Mouse (Mus musculus) embryo, embryonic 11 days (tissue): Measurements from ENCODE around the gene Sox2.

Experiments used
- DNase-seq: peaks from one replicate; pipeline ENCODE4 v3.0.0-alpha.2; 2015

The Sox2 gene

DNA sequence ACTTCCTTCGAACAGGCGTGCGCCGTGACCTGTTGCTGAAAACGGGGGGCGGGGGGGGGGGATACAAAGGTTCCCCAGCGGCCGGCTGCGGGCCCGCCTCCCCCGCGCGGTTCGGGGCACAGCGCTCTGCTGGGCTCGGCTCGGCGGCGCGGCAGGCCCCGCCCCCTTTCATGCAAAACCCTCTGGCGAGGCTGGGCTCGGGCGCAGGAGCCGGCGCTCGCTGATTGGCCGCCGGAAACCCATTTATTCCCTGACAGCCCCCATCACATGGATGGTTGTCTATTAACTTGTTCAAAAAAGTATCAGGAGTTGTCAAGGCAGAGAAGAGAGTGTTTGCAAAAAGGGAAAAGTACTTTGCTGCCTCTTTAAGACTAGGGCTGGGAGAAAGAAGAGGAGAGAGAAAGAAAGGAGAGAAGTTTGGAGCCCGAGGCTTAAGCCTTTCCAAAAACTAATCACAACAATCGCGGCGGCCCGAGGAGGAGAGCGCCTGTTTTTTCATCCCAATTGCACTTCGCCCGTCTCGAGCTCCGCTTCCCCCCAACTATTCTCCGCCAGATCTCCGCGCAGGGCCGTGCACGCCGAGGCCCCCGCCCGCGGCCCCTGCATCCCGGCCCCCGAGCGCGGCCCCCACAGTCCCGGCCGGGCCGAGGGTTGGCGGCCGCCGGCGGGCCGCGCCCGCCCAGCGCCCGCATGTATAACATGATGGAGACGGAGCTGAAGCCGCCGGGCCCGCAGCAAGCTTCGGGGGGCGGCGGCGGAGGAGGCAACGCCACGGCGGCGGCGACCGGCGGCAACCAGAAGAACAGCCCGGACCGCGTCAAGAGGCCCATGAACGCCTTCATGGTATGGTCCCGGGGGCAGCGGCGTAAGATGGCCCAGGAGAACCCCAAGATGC is at the start of gene Sox2:
TSS of gene Sox2 (plus strand) at position 680 of the 895 bp plus-strand sequence.
- peak; percentile 94 for DNase-seq

DNA sequence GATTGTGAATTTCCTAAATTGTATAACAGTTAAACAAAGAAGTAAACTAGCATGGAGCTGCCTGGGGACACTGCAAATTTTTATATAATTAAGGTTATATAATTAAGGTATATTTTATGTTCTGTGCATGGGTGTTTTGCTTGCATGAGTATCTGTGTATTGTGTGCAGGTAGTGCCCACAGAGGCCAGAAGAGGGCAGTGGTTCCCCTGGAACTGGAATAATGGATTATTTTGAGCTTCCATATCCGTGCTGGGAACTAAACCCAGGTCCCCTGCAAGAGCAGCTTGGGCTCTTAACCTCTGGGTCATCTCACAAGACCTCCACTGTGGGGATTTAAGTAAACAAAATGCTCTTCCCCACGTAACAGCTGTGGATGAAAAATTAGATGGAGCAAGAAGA is 49.1 kb upstream of the Sox2 start:
- no peak for DNase-seq

- no peak for DNase-seq
Measured at GRCm38 (mm10) chr3:34614107-34614506, 36.1 kb upstream of the Sox2 start.

DNA sequence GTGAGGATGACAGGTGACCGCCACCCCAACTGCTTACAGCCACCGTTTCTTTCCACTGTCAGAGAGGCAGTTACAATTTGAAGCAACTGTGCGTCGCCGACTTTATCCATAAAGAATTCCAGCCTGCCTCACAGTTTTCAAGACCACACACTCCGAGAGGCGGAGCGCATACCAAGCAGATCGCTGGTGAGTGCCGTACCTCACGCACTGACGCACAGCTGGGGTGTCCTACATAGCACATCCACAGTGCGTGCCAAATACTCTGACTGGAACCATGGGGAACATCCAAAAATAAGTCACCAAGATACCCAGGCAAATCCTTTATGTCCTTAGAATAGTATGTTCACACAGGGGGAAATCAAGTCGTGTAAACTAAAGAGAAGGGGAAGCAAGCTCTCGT is 34.7 kb upstream of the Sox2 start:
- DNase-seq = peak; percentile 7

GRCm38 (mm10) chr3:34618934-34619333 is 31.3 kb upstream of the Sox2 start:
- DNase-seq = no peak

- DNase-seq = no peak
Measured at GRCm38 (mm10) chr3:34620121-34620520, 30.1 kb upstream of the Sox2 start.

- DNase-seq = no peak
Measured at GRCm38 (mm10) chr3:34624721-34625270, 25.4 kb upstream of the Sox2 start.

DNA sequence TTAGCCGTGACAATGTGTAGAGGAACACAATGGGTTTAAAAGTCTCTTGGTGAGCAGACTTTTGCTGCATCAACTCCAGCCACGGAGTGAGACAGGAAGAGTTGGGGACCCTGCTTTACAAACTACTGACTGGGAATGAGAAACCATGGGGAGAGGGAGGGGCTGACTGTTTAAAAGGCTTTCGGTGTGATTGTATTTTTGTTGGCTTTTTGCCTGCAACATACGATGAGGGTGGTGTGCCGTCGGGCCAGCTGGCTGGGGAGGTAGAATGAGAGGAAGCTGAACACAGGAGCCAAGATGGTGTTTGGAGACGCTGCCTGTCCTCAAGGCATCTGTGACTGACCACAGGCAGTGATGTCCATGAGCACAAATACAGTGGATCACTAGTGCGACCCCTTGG is 23.7 kb upstream of the Sox2 start:
- no peak for DNase-seq

DNA sequence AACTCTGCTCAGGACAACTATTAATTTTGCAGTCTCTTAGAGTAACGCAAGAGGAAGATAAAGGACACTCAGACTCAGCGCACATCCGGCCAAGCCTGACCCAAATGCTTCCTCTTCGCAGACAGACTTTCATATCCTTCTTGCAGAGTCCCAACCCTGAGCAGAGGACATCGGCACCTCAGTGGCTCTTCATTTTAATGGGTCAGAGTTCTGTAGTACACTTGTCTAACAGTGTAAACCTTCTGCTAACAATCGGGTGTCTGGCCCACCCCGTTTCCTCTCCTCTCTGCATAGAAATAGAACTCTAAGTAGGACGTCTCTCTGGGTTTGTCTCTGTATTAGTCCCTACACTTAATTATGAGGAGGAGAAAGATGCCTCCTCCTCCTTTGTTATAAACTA is 20.2 kb upstream of the Sox2 start:
- no peak for DNase-seq

GRCm38 (mm10) chr3:34630736-34631135 is 19.5 kb upstream of the Sox2 start:
- DNase-seq = no peak

GRCm38 (mm10) chr3:34636958-34637357 is 13.2 kb upstream of the Sox2 start:
- DNase-seq = peak; percentile 33

DNA sequence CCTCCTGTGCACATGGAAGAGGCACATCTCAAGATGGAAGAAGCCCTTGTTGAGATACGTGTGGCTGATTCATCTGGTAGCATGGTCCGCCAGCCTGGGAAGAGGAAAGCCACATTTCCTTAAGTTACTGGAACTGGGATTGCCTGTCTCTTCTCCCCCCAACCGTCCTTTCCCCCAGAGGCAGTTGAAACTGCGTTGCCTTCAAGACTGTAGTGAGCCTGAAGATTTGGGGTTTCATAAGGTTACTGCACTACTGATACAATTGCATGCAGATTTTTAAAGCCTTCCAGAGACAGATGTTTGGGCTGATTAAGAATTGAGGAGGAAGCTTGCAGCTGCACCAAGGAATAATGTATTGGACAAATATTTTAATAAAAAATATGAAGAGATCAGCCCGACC is 12.7 kb upstream of the Sox2 start:
- DNase-seq = peak; percentile 11

DNA sequence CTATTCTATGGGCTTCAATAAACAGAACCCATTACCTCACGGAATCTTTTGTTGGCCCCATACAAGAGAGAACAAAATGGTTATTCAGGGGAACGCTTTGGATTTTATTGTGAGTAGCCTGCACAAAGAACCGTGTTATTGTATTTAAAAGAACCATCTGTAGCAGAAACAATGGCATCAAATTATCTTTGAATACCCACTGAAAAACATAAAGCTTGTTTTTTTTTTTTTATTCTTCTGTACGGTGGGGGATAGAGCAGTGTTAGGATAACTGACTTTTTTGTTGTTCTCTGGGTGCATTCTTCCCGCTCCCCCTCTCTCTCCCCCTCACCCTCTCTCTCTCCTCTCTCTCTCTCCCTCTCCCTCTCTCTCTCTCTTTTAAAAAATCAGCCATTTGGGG is 12.3 kb upstream of the Sox2 start:
- DNase-seq = no peak

- DNase-seq = peak; percentile 45
Measured at GRCm38 (mm10) chr3:34638344-34638743, 11.9 kb upstream of the Sox2 start.

DNA sequence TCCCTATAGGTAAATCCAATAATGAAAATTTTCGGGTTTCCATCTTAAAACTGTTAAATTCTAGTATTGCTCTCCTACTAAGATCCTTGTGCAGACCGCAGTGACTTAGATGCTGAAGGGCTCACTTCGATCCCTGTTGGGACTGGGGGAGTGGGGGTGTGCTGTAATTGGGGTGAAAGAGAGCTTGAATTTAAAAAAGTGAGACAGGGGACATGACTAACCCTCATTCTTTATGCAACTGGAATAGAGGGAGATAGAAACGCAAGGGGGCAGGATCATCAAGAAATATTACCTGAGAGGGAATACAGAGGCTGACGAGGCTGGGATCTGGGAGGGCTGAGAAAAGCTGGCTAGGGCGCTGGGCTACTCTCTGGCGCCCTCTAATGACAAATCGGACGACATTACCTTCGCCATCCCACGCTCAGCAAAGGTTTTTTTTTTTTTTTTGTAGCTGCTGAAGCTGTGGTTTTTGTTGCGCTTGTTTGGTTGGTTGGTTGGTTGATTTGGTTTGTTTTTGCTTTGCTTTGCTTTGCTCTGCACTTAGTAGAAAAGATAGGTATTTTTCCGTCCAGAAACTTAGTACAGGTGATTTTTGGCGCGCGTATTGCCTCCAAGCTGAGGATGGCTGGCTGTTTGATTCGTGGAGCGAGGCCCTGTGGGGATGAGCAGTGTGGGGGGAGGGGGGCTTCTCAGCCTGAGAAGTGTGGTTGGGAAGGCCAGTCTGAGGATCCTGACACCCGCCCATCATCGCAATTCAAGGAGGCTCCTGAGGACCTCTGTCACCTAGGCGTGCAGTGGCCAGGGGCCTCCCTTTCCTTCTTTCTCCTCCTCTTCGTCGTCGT is 11.0 kb upstream of the Sox2 start:
- peak; percentile 84 for DNase-seq

DNA sequence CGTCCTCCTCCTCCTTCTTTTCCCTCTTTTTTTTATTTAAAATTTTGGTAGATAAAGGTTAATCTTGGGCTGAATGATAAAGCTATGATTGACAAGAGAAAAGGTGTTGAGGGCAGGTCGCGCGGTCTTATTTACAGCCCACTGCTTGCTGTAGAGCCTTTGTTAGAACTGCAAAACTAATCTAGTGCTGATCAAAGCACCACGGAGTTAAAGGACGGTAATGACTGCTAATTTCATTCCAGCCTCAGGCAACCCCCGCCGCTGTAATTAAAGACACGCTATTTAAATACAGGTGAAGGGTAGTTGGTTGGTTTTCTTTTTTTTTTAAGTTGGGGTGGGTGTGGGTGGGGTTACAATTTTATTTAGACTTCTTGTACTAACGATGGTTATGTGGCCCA is 10.3 kb upstream of the Sox2 start:
- DNase-seq = peak; percentile 15

GRCm38 (mm10) chr3:34640276-34640675 is 9.9 kb upstream of the Sox2 start:
- DNase-seq = no peak

DNA sequence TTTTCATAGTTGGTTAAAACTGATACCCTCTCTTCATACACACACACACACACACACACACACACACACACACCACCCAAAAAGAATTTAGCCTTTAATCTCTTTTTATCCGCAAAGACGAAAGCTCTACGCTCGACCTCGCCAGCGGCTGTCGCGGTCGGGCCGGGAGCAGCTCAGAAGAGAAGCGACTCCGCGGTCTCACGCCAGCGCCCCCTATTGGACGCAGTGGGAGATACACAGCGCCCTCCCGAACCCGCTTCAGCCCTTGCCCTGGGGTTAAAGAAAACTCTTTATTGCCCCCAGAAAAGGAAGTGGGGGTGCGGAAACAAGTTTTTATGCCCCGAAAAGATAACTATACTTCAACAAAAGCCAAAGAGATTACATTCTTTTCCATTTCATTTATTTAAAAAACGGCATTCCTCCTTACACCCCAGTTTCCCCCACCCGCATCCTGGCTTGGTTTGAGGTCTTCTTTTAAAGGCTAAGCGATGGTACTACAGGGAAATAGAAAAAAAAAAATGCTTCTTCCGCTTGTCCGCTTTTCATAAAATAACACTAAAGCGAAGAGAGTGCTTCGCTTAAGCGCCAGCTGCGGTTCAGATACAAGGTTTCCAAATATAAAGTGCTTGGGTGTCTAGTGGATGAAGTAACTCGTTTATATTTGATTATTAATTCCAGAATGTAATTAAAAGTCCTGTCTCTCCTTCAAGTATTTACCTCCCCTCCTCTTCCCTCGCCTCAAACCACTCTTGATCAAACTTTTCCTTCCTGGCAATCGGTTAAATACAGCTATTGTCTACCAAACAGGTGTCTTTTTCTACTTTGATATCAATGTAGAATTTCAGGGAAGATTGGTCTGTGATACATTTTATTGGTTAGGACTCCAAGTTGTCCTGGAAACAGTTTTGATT is 9.3 kb upstream of the Sox2 start:
- peak; percentile 88 for DNase-seq

- peak; percentile 55 for DNase-seq
Measured at GRCm38 (mm10) chr3:34641756-34642497, 8.3 kb upstream of the Sox2 start.

- DNase-seq = peak; percentile 78
Measured at GRCm38 (mm10) chr3:34642498-34642941, 7.7 kb upstream of the Sox2 start.

- peak; percentile 9 for DNase-seq
Measured at GRCm38 (mm10) chr3:34643067-34643466, 7.1 kb upstream of the Sox2 start.
